Mouse (Mus musculus) NIH3T3 (cell line): ENCODE data around the gene Lama1.

ENCODE experiments used
- DNase-seq: peaks from one replicate; pipeline ENCODE4 v3.0.0-alpha.2; 2012; ENCODE audit warnings: low read depth

Lama1 gene

DNA sequence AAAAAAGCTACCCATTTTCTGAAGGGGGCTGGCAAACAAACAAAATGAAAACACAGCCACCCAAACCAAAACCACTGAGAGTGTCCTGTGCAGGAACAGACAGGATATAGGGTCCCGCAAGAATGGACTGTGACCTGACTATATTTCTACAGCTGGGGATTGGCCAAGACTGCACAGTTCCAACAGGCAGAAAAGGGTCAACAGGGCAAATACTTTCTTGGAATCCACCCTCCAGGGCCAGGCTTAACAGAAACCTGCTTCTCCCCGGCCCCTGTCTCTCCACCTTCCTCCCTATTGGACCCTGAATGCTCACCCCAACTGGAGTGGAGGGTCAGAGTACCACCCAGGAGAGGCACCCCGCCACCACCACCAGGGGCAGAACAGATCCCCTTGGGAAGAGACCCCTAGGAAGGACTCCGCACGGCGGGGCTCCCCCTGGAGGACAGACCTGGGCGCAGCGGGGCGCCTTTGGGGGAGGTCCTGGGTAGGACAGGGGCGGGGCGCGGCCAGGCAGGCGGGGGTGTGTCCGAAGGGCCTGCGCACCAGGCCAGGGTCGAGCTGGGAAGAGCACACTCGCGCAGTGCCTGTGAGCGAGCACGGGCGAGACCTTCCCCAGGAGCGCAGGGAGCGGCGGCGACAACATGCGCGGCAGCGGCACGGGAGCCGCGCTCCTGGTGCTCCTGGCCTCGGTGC lies at the start of gene Lama1:
TSS of gene Lama1 (plus strand) at position 566 of the 693 bp plus-strand sequence.
- DNase-seq, result no peak

DNA sequence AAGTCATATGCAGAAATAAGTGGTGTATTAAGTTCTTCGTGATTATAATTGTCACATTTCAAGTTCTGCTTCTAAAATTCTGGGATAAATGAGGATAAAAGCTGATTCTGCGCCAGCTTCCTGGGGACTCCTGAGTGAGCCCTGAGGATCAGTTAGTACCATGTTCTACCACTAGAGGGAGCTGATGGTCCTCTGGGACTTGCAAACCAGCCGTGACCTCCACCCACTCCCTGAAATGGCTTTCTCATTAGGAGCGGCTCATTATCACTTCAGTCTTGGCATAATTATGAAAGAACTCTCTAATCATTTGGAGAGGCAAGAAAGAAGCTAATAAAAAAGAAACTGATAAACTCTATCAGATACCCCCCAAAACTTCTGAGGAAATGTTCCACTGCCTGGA lies 45.6 kb upstream of the Lama1 start:
- peak; percentile 79 for DNase-seq

DNA sequence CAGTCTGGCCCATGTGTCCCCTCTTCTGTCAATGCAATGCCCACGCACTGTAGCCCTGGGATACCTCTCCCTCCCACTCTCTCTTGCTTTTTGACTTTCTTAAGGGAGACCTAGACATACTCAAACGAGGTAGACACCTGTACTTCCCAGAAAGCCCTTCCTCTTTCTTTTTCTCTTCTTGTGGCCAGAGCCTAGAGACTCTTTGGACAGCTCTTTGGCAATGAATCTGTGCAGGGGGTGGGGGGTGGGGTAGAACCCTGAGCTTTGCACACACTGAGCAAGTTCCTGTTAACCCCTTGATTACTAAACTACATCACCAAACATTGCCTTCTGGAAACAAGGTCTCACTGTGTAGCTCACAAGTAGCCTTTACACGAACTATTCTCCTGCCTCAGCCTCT lies 32.8 kb upstream of the Lama1 start:
- no peak for DNase-seq

DNA sequence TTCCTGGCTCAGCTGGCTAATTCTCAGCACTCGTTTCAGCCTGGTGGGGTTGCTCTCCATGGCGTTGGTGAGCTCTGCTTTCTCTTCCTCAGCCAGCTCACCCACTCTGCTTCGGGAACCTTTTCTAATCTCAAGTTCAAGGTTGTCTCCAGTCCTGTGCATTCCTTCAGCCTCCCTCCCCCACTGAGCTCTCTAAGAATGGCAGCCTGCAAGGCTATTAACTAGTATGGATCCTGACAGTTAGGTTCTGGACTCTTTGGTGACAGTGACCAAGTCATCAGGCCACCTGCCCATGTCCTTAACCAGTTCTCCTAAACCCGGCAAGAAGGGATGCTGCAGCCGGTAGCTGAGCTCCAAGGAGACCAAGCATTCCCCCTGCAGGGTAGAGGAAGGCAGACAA lies 30.1 kb upstream of the Lama1 start:
- no peak for DNase-seq

DNA sequence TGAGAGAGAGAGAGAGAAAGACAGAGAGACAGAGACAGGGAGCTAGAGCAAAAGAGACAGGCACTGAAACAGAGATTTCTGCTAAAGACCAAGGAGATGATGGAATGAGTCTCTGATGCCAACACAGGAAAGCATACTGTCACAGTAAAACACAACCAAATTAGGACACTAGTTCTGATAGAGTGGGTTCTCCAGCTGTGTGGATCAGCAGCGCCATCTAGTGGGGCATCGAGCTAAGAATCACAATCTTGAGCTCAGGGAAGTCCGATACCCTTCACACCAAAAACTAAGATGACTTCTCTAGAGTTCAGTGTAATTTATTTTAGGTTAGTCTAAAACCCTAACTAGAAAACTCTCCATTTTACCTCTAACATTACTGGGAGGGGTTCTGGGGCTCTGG lies 29.1 kb upstream of the Lama1 start:
- peak; percentile 80 for DNase-seq

DNA sequence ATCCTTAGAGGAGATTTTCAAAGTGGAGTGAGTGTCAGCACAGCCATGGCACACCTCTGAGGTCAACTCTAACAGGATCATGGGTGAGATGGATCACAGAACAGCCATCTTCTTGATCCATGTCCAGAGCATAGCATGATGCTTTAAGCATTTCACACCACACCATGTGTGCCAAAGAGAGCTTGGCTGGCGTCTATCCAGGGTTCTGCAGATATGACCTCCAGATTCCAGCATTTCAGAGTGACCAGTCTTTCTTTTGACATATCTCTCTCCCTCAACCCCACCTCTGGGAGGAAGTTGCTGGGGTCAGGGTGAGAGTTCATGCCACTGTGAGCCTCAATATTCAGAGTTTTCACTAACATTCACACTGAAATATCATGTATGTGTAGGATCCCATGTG lies 18.5 kb upstream of the Lama1 start:
- no peak for DNase-seq

DNA sequence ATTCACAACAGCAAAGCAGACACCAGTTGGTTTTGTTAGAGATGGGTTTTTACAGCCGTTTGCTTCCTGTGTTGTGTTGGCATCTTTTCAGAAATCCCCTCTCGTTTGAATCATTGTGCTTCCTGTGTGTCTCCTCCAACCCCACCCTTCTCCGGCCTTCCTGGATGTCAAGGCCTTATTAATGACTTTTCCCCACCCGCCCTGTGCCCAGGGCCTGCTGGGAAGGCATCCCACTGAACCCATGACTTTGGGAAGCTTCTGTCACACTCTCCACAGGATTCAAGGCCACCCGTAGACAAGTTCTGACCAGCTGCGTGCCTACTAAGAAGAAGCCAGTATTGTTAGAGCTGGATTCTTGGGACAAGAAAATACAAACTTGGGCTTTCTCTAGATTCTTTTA lies 16.0 kb upstream of the Lama1 start:
- no peak for DNase-seq

DNA sequence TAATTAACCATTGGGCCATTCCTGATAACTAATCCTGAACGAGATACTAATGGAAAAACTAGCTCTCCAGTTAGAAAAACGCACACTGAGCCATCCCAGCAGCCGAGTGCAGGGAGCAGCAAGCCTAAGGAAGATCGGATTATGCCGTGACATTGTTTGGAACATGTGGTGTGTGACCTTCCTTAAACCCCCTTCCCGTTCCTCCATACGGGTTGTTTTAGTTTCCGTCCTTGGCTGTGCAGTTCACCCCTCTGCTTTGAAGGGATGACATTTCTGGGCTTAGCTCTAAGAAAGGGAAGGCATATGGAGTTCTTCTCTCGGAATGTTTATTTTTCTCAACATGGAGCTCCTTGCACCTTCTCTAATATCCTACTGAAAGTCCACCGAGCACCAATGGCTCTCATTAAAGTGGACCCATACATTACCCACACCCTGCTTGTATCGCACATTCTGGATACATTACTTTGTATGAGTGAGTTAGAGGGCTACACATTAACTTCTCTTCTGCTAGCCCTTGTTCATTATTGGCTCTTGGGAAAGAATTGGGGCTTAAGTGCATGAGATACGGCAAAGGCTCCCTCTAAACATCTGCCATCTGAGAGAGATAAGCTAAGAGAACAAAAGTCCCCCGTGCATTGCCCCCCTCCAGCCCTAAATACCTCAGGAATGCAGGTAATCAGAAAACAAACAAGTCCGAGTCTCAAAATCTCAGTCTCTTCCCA lies 11.9 kb upstream of the Lama1 start:
- no peak for DNase-seq

DNA sequence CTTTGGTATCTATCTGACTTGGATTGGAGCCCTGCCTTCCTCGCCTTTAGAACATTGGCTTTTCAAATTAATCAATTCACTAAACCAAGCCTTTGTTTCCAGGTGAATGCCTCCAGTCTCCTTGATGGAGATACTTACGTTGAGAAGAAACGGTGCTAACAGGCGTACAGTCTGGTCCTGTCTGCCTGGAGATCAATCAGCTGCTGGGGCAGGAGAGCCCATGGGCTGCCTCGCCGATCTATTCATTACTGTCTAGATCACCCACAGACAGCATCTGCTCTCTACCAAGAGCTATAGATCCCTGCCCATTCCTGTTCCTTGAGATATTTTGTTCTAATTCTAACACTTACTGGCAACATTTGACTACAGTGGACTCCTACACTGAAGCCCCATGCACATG lies 9.6 kb upstream of the Lama1 start:
- no peak for DNase-seq

DNA sequence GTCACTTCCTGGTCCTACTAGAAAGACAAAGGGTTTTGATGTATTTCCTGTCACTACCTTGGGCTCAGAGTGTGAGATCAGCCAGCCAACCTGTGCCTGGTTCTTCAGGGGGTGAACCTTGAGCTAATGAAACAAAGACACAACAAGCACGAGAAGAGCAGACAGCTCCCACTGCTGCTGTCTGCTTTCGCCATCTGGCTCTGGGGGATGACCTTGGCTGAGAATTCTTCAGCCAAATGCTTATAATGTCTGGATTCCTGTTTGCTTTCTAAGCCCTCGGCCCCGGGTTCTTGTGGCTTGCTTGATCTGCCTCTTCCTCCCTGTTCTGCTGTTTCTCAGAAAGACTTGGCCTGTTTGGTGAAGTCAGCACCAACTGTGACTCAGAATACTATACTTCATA lies 6.4 kb upstream of the Lama1 start:
- no peak for DNase-seq

DNA sequence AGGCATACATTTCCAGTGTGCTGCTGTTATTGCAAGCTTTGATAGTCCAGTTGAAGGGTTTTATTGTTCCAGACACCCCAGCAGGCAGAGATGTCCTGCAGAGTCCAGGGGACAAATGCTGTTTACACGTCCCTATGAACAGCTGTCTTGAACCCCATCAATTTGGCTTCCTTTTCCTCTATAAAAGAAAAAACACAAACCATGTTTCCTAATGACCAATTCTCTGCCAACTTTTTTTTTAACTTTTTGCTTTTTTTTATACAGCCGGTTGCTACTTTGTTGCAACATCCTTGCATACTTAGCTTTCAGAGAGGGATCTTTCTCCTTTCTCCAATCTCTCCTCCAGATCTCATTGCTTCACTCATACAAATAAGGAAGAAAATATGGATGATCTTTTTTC lies 4.4 kb upstream of the Lama1 start:
- DNase-seq, result no peak

DNA sequence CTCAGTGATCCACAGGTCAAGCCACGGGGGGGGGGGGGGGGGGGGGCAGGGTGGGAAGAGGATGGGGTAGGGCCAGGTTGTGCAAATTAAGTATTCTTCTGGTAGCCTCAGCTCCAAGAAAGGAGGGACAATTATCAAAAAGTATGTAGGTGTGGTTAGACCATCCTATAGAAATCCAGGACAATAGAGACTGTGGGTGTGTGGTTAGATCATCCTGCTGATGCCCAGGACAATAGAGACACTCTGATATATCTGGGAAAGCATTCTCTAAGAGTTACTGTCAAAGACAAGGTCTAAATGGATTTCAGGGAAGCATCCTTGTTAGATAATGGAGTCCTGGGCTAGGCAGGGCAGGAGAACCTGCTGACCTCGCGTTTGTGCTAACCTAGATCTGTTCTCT lies 3.2 kb upstream of the Lama1 start:
- DNase-seq, result no peak

DNA sequence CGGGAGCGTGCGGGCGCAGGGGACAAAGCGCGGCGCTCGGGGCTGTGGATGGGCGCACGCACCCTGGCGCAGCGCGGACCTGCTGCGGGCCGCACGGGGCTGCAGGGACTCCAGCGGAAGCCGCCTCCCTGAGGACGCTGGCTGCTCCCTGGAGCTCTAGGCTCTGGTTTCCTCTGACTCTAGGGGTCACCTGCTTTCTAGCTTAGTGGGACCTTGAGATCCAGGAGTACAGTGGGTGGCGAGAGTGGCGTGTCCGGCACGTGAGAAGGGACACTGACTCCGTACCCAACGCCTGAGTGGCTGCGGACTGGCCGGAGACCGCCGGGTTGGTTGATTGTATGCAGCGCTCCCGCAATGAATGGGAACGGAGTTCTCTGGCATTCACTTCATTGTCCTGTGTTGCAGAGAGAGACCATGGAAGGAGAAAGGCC lies 417 bp downstream of the Lama1 start:
- DNase-seq, result no peak

DNA sequence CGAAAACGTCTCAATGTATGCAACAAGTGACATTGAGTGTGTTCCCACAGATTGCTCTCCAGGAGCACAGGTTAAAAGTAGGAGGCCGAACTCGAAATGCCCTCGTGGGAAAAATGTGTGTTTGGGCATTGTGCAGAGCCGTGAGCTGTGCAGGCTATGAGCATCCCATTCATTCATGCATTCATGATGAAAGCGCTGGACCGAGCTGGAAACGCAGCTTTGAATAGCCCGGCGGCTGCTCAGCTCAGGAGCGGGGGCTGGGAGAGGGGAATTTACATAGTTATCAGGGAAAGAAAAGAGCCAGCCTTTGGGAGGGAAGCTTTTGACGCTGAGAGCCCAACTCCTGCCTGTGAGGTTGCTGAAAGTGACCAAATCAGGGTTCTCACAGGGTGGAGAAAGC lies 1.2 kb downstream of the Lama1 start:
- no peak for DNase-seq

DNA sequence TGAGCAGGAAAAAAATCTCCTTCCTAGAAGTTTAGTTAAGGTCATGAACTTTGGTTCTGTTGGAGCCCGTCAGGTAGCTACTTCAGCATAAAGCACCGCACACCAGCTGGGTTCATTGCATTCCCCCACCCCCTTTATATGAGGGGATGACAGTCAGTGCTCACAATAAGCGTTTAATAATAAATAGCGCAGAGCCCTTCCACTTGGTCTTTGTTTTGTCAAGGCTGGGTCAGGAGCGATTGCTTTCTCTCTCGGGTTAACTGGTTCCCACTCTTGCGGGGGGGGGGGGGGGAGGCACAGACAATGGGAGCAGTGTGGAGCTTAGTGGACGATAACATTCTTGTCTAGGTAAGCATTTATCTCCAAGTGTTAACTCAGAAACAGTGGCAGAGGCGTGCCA lies 4.7 kb downstream of the Lama1 start:
- DNase-seq, result no peak

DNA sequence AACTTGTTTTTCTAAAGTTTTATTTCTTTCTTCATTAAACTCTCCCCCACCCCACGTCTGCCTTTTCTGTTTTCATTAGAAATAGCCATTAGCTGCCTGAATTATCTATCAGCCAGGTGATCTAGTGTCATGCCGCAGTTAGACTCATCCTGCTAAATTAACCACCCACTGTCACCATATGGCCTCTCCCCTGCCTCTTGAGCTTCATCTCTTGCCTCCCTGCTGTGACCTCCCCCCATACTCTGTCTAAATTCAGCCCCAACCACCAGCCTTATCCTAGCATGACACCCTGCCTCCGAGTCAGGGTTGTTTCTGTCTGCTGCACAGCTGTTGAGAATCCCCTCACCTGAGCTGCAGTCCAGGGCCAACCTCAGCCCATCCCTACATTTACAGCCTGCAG lies 5.9 kb downstream of the Lama1 start:
- DNase-seq, result no peak

DNA sequence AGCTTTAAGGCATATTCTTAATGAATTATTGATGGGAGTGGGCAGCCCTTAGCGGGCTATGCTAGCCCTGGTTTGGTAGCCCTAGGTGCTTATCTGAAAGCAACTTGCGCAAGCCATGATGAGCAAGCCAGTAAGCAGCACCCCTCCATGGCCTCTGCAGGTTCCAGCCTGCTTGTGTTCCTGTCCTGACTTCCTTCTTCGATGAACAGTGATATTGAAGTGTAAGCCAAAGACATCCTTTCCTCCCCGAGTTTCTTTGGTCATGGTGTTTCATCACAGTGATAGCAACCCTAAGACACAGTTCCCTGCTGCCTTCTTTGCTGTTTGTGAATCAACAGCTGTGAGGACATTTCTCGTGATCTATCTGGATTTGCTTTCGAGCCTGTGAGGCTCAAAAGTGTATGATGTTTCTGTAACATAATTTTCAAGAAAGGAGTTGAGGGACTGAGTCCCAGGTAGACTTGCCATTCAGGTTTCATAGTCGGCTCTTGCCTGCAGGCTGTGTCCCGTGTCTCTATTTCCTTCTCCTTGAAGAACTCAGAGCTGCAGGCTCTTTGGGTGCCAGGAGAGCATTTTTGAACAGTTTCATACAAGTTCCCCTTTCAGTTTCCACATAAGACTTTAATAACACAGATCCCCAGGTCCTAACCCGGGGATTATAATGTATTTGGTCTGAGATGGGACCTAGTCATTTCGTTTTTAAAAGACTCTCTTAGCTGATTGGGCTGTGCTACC lies 8.1 kb downstream of the Lama1 start:
- DNase-seq, result no peak

DNA sequence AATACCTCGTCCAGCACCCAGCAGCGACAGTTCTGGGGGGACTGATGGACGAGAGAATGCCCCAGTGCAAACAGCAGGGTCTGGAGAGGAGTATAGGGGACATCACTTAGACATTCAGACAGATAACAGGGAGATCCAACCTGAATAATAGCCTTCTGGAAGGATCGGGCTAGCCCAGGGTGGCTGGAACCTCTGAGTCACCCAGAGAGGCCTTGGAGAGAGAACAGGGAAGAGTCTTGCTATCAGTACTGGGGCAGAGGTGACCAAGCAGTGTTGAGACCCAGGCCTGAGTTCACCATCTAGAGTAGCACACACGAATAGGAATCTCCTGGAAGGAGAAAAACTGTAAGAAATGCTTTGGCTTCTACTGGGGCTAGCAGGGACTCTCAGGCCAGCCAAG lies 9.3 kb downstream of the Lama1 start:
- DNase-seq, result no peak

DNA sequence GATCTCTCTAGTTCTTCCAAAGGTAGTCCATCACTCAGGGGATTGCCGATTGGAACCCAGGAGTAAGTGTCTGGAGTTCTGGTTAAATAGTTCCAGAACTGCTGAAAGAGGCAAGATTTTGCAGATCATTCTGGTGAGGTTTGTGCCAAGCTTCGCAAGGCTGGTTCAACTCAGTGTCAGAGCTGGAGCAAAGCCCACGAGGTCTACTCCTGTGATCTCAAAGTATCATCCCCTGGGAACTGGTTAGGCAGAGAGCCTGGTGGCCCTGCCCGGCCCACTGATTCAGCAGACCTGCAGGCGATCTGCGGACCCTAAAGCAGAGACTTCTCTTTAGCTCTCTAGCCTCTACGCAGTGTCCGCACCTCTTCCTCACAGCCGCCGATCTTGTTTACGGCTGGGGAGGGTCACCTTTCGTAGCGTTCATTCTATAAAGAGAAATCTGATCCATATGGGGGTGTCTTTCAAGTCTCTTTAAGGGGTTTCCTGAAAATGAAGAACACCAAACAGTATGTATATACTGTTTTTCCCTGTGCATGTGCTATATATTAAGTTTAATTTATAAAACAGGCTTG lies 10.8 kb downstream of the Lama1 start:
- DNase-seq, result no peak

DNA sequence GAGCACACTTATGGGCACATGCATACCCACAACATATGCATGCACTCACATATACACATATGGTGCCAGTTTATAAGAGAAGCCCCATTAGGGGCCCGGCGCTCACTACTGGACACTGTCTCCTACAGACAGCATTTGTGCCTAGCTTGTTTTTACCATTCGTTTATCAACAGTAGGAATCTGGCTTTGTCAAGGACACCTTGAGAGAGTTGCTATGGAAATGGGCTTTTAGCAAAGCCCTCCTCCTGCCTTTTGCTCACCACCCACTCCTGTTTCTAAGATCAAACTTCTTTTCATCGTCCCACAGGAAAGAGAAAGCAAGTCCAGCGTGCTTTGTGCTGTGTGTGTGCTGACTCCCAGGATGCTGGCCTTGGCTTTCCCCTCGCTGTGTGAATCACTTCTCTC lies 13.3 kb downstream of the Lama1 start:
- no peak for DNase-seq

DNA sequence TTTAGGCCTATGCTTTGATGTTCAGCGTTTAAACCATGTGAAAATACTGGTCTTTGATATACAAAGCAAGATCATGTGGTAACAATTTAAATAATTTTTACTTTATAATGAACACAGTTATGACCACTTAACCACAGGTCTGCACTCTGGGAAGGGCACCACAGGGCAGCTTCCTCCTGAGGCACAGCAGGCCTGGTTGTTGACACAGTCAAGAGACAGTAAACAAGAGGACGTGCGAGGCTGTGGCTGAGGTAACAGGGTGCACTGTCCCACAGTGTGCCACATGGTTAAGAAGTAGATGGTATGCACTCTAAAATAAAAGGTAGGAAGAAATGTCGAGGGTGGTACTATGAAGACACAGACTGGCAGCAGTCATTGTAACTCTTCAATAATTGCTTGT lies 14.3 kb downstream of the Lama1 start:
- DNase-seq, result no peak

DNA sequence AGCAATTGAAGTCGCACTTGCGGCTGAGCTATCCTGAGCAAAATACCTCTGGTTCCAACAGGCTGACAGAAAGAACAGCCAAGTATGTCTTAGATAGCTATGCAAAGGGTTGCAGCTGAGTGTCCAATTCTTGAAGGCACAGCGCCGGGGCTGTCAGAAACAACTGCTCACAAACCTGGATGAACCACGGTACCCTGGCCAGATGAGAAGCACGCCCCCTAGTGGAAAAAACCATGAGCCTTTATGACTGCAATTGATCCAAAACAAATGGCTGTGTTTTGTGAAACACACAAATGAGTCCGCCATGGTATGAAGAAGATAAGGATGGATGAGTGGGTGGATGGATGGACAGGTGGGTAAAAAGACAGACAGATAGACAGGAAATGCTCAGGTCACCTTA lies 15.9 kb downstream of the Lama1 start:
- DNase-seq, result no peak

DNA sequence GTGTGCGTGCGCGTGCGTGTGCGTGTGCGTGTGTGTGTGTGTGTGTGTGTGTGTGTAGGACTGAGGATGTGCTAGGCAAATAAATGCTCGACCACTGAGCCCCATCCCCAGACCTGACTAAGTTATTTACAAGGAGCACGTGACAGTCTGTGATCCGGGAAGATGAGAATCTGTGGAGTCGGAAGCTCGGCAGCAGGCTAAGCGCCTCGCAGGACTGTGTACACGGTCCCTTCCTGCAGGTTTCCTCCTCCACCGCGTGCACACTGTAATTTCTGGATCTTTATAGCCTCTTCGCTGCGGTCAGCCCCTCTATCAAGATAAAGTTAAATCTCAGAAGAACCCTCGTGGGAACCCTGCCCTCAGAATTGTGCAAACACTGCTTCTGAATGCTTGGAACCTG lies 18.4 kb downstream of the Lama1 start:
- no peak for DNase-seq
